Mouse (Mus musculus) central nervous system, embryonic 18 days (tissue): ENCODE results near the gene Stard5. TPM values are rescaled to one million over a fixed set of nuclear protein-coding genes. Genes with fewer than 3 reads are reported as not detected.

Experiments
- polyA plus RNA-seq: library from polyadenylated mRNA; depleted of rRNA; stranded (reverse); fragments of >200 nt; gene quantifications from 2 replicates; pipeline ENCODE4 v1.2.3, GENCODE M21; 2012; rRNA removed

The Stard5 gene
- polyA plus RNA-seq: 6.9 and 8.9 TPM in 2 replicates

DNA sequence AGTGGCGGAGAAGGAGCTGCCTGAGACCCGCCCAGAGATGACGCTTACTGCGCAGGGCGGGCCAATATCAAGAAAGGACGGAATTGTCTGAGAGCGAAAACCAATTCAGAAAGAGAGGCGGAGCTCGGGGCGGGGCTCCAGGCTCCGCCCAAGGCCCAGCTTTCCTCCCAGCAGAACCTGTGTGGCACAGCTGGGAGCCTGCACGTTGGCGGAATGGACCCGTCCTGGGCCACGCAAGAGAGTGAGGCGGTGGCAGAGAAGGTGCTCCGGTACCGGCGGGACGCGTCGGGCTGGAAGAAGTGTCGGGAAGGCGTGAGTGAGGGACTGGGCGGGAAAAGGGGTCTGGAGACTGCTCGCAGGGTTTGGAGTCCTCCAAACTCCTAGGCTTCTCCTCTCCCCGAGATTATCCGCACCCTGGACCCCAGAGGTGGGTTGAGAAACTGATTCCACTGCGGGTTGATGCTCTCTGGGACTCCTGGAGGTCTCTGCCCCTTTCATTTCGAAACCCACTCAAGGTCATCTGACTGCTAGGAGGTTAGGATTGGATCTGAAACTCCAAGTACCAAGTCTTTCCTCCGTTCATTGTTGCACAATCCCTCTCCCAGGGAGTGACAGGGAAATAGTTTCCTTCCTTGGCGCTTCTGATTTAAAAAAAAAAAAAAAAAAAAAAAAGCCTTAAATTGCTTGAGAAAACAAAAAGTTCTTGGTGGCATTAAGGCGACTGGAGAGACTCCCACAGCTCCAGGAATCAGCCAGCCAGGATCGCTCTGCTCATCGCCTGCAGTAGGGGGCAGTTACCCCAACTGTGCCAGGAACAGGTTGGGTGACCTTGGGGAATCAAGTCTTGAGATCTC is at the start of gene Stard5:
TSS of gene Stard5 (plus strand) at position 132 of the 854 bp plus-strand sequence.

GRCm38 (mm10) chr7:83584639-83585471 is 46.9 kb upstream of the Stard5 start, which contains the start of gene Tmc3:
Tmc3 (plus strand) TSS chr7:83584927.

Other genes with a start within 250 kb of the Stard5 start
- gene Tmc3, start 47.0 kb upstream of the Stard5 start, polyA plus RNA-seq: 0.12 TPM in 2 replicates
- gene Il16, start 113.8 kb downstream of the Stard5 start, polyA plus RNA-seq: 0.88 and 1.1 TPM in 2 replicates
- gene Cfap161, start 162.9 kb downstream of the Stard5 start, polyA plus RNA-seq: 1.1 and 1.4 TPM in 2 replicates